Comparison of ENCODE assay signal across 8 mouse cellular contexts in genomic region chr5:133106691-133107354, GRCm38 (mm10).
DNase-seq lines count a peak whose midpoint lies in the region; ATAC-seq and TF ChIP-seq lines count a peak whose summit lies in the region.

No protein-coding gene starts in this region.

- peak; percentile 3 for DNase-seq in cerebellum, adult 9-11 months
- DNase-seq in cerebellum, adult 11 months: no peak
- DNase-seq in urinary bladder, postnatal 14 days (ENCODE audit: low spot score): peak; percentile 13
- no peak for DNase-seq in urinary bladder, adult 2 months (ENCODE audit: low spot score)
- peak; percentile 15 for DNase-seq in stomach, postnatal 0 days (ENCODE audit: low spot score)
- DNase-seq in gastrocnemius, adult 2 months: no peak

- H3K9ac ChIP-seq in hindbrain, embryonic 13.5 days: no peak overlapping the region
- H3K9ac ChIP-seq in lung, embryonic 16.5 days (ENCODE audit: low read length): no peak overlapping the region
- H3K9ac ChIP-seq in stomach, postnatal 0 days (ENCODE audit: low read length): no peak overlapping the region

- H3K27ac ChIP-seq in hindbrain, embryonic 13.5 days: peak overlapping the region; percentile 35; the same call in 1 of the 2 replicates
- peak overlapping the region; percentile 60 for H3K27ac ChIP-seq in lung, embryonic 16.5 days (ENCODE audit: low read length)
- H3K27ac ChIP-seq in stomach, postnatal 0 days (replicated peaks): no peak overlapping the region
- H3K27ac ChIP-seq in gastrocnemius, adult 2 months: no peak overlapping the region

- 18% methylated on average over 8 of the region's 8 CpGs for WGBS in hindbrain, embryonic 13.5 days
- WGBS in lung, embryonic 16.5 days: 31% methylated on average over 8 of the region's 8 CpGs
- WGBS in stomach, postnatal 0 days: 37% methylated on average over 8 of the region's 8 CpGs

- TF ChIP-seq EP300 in stomach, postnatal 0 days (optimal IDR thresholded peaks at IDR 0.05): no peak

- peaks cover 14% of the 10 kb centered on the region for H3K4me1 ChIP-seq in hindbrain, embryonic 13.5 days (replicated peaks)
- H3K4me1 ChIP-seq in lung, embryonic 16.5 days (replicated peaks; ENCODE audit: control insufficient read depth, insufficient read depth, low read length): peaks cover 3% of the 10 kb centered on the region
- no peaks in the 10 kb centered on the region for H3K4me1 ChIP-seq in stomach, postnatal 0 days (replicated peaks; ENCODE audit: control insufficient read depth, insufficient read depth)

- peak overlapping the region; percentile 25 for H3K4me2 ChIP-seq in hindbrain, embryonic 13.5 days
- H3K4me2 ChIP-seq in lung, embryonic 16.5 days (ENCODE audit: low read depth, low read length): peak overlapping the region; percentile 9; the same call in 1 of the 2 replicates
- no peak overlapping the region for H3K4me2 ChIP-seq in stomach, postnatal 0 days (replicated peaks; ENCODE audit: low read depth)

- H3K27me3 ChIP-seq in hindbrain, embryonic 13.5 days: peaks cover 3% of the 10 kb centered on the region; the same call in 1 of the 2 replicates
- H3K27me3 ChIP-seq in lung, embryonic 16.5 days (ENCODE audit: control insufficient read depth, insufficient read depth, low read depth, low read length): no peaks in the 10 kb centered on the region
- no peaks in the 10 kb centered on the region for H3K27me3 ChIP-seq in stomach, postnatal 0 days (ENCODE audit: control insufficient read depth, insufficient read depth, low read length)

- no peaks in the 10 kb centered on the region for H3K9me3 ChIP-seq in hindbrain, embryonic 13.5 days
- no peaks in the 10 kb centered on the region for H3K9me3 ChIP-seq in lung, embryonic 16.5 days (ENCODE audit: control insufficient read depth, low read length)
- H3K9me3 ChIP-seq in stomach, postnatal 0 days (ENCODE audit: control insufficient read depth, low read length): no peaks in the 10 kb centered on the region

- no peak overlapping the region for H3K4me3 ChIP-seq in hindbrain, embryonic 13.5 days
- H3K4me3 ChIP-seq in lung, embryonic 16.5 days (ENCODE audit: low read length): no peak overlapping the region
- H3K4me3 ChIP-seq in stomach, postnatal 0 days (ENCODE audit: low read depth, low read length): no peak overlapping the region
- no peak overlapping the region for H3K4me3 ChIP-seq in gastrocnemius, adult 2 months

- no peak for TF ChIP-seq CTCF in stomach, postnatal 0 days (IDR thresholded peaks at IDR 0.05; ENCODE audit: low read depth)
- no peak for TF ChIP-seq CTCF in gastrocnemius, adult 2 months (IDR thresholded peaks at IDR 0.05)

- intact Hi-C loops in gastrocnemius, adult 2 months (cut with DNase I): no loop called here

- ATAC-seq in hindbrain, embryonic 13.5 days (ENCODE audit: low FRiP score): peak; percentile 69; the same call in 1 of the 2 replicates
- ATAC-seq in lung, embryonic 16.5 days (ENCODE audit: low read depth): peak; percentile 97
- ATAC-seq in stomach, postnatal 0 days (ENCODE audit: low FRiP score, low TSS enrichment): no peak

- H3K36me3 ChIP-seq in hindbrain, embryonic 13.5 days: no peaks in the 10 kb centered on the region
- no peaks in the 10 kb centered on the region for H3K36me3 ChIP-seq in lung, embryonic 16.5 days (ENCODE audit: control insufficient read depth, insufficient read depth, low read length)
- H3K36me3 ChIP-seq in stomach, postnatal 0 days (ENCODE audit: control insufficient read depth, insufficient read depth, low read length): no peaks in the 10 kb centered on the region

Comparison
In these comparisons a context has a peak if more than half of its experiments do, and no peak if none do; other contexts are left out.
1. DNase-seq: peak in cerebellum, adult 9-11 months (single experiment), urinary bladder, postnatal 14 days (single experiment) and stomach, postnatal 0 days (single experiment); none in cerebellum, adult 11 months (single experiment), urinary bladder, adult 2 months (single experiment) and gastrocnemius, adult 2 months (single experiment).
2. H3K27ac ChIP-seq: peak in hindbrain, embryonic 13.5 days (single experiment) and lung, embryonic 16.5 days (single experiment); none in stomach, postnatal 0 days (single experiment) and gastrocnemius, adult 2 months (single experiment).